Mouse (Mus musculus) B cell, adult 62 days (primary cell): Measurements from ENCODE around the gene Gm8693. TPM values are rescaled to one million over a fixed set of nuclear protein-coding genes. Genes with fewer than 3 reads are reported as not detected.

Experiments
- total RNA-seq: library from RNA; stranded (reverse); gene quantifications from 4 replicates; pipeline ENCODE4 v1.2.4, GENCODE M21; 2023

Gm8693 gene
- total RNA-seq: not detected in 4 replicates

DNA sequence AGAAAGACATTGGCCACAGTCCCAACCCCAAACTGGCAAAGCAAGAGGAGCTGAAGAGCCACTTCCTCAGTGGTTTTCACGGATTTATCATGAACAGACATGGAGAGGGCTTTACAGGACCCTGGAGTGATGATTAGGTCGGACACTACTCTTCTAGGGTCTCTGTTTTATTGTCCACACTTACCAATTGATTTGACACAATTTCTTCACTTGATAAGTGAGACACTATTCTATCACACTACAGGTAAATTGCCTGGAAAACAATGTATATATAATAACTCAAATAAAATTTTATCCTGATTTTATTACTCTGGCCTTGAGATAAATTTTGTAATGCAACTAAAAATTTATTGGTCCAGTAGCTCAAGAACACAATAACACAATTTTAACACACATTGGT is at the start of gene Gm8693:
Gm8693 (minus strand) TSS at position 101 of the 400 bp plus-strand sequence.

DNA sequence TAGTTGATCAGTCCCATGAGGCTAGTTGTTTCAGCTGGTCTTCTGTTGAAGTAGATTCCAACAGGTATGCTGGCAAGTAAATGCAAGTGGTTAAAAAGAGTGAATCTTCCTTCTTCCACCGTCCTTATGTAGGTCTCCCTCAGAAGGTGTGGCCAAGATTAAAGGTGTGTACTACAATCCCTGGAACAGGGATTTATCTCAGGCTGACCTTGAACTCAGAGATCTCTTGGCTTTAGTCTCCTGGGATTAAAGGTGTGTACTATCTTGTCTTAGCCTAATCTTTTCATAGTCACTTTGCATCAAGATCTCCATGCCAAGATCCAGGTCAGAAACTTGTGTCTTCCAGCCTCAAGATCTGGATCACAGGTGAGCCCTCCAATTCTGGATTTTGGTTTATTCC is 27.5 kb upstream of the Gm8693 start, which contains the start of gene Gm4567:
Gm4567 (minus strand) TSS at position 101 of the 400 bp plus-strand sequence.

DNA sequence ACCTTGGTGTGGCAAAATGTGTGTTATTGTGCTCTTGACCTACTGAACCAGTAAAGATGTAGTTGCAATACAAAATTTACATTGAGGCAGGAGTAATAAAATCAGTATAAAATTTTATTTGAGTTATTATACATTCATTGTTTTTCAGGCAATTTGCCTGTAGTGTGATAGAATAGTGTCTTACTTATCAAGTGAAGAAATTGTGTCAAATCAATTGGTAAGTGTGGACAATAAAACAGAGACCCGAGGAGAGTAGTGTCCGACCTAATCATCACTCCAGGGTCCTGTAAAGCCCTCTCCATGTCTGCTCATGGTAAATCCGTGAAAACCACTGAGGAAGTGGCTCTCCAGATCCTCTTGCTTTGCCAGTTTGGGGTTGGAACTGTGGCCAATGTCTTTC is 34.4 kb downstream of the Gm8693 start, which contains the start of gene Vmn1r155:
Vmn1r155 (plus strand) TSS at position 301 of the 400 bp plus-strand sequence.

Other genes starting within 250 kb of the Gm8693 start
- not detected in 4 replicates for gene Gm10665, start 228.2 kb downstream of the Gm8693 start, total RNA-seq
- not detected in 4 replicates for gene Vmn1r151, start 192.6 kb downstream of the Gm8693 start, total RNA-seq
- gene Vmn1r152, start 169.3 kb downstream of the Gm8693 start, total RNA-seq: not detected in 4 replicates
- gene Gm8677, start 157.4 kb downstream of the Gm8693 start, total RNA-seq: not detected in 4 replicates
- not detected in 4 replicates for gene Gm4201, start 127.0 kb downstream of the Gm8693 start, total RNA-seq
- gene Gm4565, start 104.2 kb downstream of the Gm8693 start, total RNA-seq: not detected in 4 replicates
- not detected in 4 replicates for gene Vmn1r155, start 34.3 kb downstream of the Gm8693 start, total RNA-seq
- gene Gm4567, start 27.4 kb upstream of the Gm8693 start, total RNA-seq: not detected in 4 replicates
- not detected in 4 replicates for gene Vmn1r157, start 69.4 kb upstream of the Gm8693 start, total RNA-seq
- not detected in 4 replicates for gene Vmn1r158, start 98.5 kb upstream of the Gm8693 start, total RNA-seq
- not detected in 4 replicates for gene Vmn1r159, start 151.3 kb upstream of the Gm8693 start, total RNA-seq
- gene Vmn1r160, start 178.9 kb upstream of the Gm8693 start, total RNA-seq: not detected in 4 replicates